Mouse (Mus musculus): ENCODE results near the gene Cox8b. TPM values are rescaled to one million over a fixed set of nuclear protein-coding genes. Genes with fewer than 3 reads are reported as not detected.

Cox8b gene
- not detected in 2 replicates for polyA plus RNA-seq (2015; fragmentation: Nextera tagmentation; extraction: Ambion mirVana)

- ATAC-seq (replicated peaks): no peak
Observed at GRCm38 (mm10) chr7:140900220-140900619, at the start of gene Cox8b. TSS of gene Cox8b (minus strand) at chr7:140900446.

GRCm38 (mm10) chr7:140949255-140949654 is 49.0 kb upstream of the Cox8b start:
- 90% methylated on average over 6 of the region's 6 CpGs for WGBS
- H3K4me1 ChIP-seq: no peaks in the 10 kb centered on the region
- H3K4me2 ChIP-seq (replicated peaks): no peak overlapping the region
- H3K9me3 ChIP-seq: no peaks in the 10 kb centered on the region
- H3K27ac ChIP-seq (replicated peaks): no peak overlapping the region
- H3K27me3 ChIP-seq: no peaks in the 10 kb centered on the region
- no peak for ATAC-seq (replicated peaks)
- H3K36me3 ChIP-seq: no peaks in the 10 kb centered on the region
- H3K4me3 ChIP-seq: no peak overlapping the region
- no peak overlapping the region for H3K9ac ChIP-seq (replicated peaks)

More at GRCm38 (mm10) chr7:140900220-140900619, at the start of gene Cox8b:
- Histone ChIP-seq H3K27ac (replicated peaks) (no peak within 1 kb of the TSS), H3K9ac (replicated peaks) (no peak within 1 kb of the TSS), H3K9me3 (no peaks in the 10 kb centered on the region), H3K4me2 (replicated peaks) (no peak within 1 kb of the TSS), H3K36me3 (peaks cover 33% of the 10 kb centered on the region), H3K27me3 (no peaks in the 10 kb centered on the region), H3K4me3 (no peak within 1 kb of the TSS), H3K4me1 (no peaks in the 10 kb centered on the region)
- 81% methylated on average over 10 of the region's 10 CpGs for WGBS

- no peak for ATAC-seq (replicated peaks)
- H3K4me1 ChIP-seq: no peaks in the 10 kb centered on the region
Observed at GRCm38 (mm10) chr7:140948161-140948560, 47.9 kb upstream of the Cox8b start.

GRCm38 (mm10) chr7:140946980-140947379 is 46.7 kb upstream of the Cox8b start:
- no peaks in the 10 kb centered on the region for H3K27me3 ChIP-seq
- no peaks in the 10 kb centered on the region for H3K9me3 ChIP-seq
- peaks cover 6% of the 10 kb centered on the region for H3K4me1 ChIP-seq
- no peaks in the 10 kb centered on the region for H3K36me3 ChIP-seq
- no peak for ATAC-seq (replicated peaks)
- H3K9ac ChIP-seq (replicated peaks): no peak overlapping the region
- WGBS: 84% methylated on average over 7 of the region's 7 CpGs
- H3K4me2 ChIP-seq (replicated peaks): no peak overlapping the region
- H3K27ac ChIP-seq (replicated peaks): no peak overlapping the region
- no peak overlapping the region for H3K4me3 ChIP-seq

More at GRCm38 (mm10) chr7:140948161-140948560, 47.9 kb upstream of the Cox8b start:
- WGBS: 94% methylated on average over 8 of the region's 8 CpGs
- no peak overlapping the region for H3K9ac ChIP-seq (replicated peaks)
- H3K36me3 ChIP-seq: no peaks in the 10 kb centered on the region
- no peak overlapping the region for H3K4me2 ChIP-seq (replicated peaks)
- H3K9me3 ChIP-seq: no peaks in the 10 kb centered on the region
- H3K27me3 ChIP-seq: no peaks in the 10 kb centered on the region
- H3K27ac ChIP-seq (replicated peaks): no peak overlapping the region
- H3K4me3 ChIP-seq: no peak overlapping the region

GRCm38 (mm10) chr7:140946311-140946710 is 46.1 kb upstream of the Cox8b start:
- no peak overlapping the region for H3K4me3 ChIP-seq
- no peak overlapping the region for H3K9ac ChIP-seq (replicated peaks)
- H3K4me2 ChIP-seq (replicated peaks): no peak overlapping the region
- peaks cover 10% of the 10 kb centered on the region for H3K4me1 ChIP-seq
- 96% methylated on average over 10 of the region's 10 CpGs for WGBS
- no peak for ATAC-seq (replicated peaks)
- no peak overlapping the region for H3K27ac ChIP-seq (replicated peaks)
- H3K9me3 ChIP-seq: no peaks in the 10 kb centered on the region
- H3K36me3 ChIP-seq: no peaks in the 10 kb centered on the region
- H3K27me3 ChIP-seq: no peaks in the 10 kb centered on the region

- Histone ChIP-seq H3K36me3 (no peaks in the 10 kb centered on the region), H3K4me1 (peaks cover 13% of the 10 kb centered on the region), H3K9me3 (no peaks in the 10 kb centered on the region), H3K4me3 (no peak overlapping the region), H3K27me3 (no peaks in the 10 kb centered on the region), H3K9ac (replicated peaks) (no peak overlapping the region), H3K27ac (replicated peaks) (no peak overlapping the region), H3K4me2 (replicated peaks) (no peak overlapping the region)
- WGBS: 94% methylated on average over 5 of the region's 5 CpGs
- no peak for ATAC-seq (replicated peaks)
Observed at GRCm38 (mm10) chr7:140945247-140945646, 45.0 kb upstream of the Cox8b start.

GRCm38 (mm10) chr7:140944236-140944635 is 44.0 kb upstream of the Cox8b start:
- H3K9me3 ChIP-seq: no peaks in the 10 kb centered on the region
- H3K27me3 ChIP-seq: no peaks in the 10 kb centered on the region
- peaks cover 13% of the 10 kb centered on the region for H3K4me1 ChIP-seq
- ATAC-seq (replicated peaks): no peak
- H3K4me3 ChIP-seq: no peak overlapping the region
- H3K9ac ChIP-seq (replicated peaks): no peak overlapping the region
- H3K36me3 ChIP-seq: no peaks in the 10 kb centered on the region
- no peak overlapping the region for H3K4me2 ChIP-seq (replicated peaks)
- 86% methylated on average over 7 of the region's 7 CpGs for WGBS
- no peak overlapping the region for H3K27ac ChIP-seq (replicated peaks)

- Histone ChIP-seq H3K9me3 (no peaks in the 10 kb centered on the region), H3K4me1 (peaks cover 13% of the 10 kb centered on the region), H3K27ac (replicated peaks) (no peak overlapping the region), H3K4me3 (no peak overlapping the region), H3K36me3 (no peaks in the 10 kb centered on the region), H3K27me3 (no peaks in the 10 kb centered on the region), H3K9ac (replicated peaks) (no peak overlapping the region), H3K4me2 (replicated peaks) (no peak overlapping the region)
- ATAC-seq (replicated peaks): no peak
- 91% methylated on average over 4 of the region's 4 CpGs for WGBS
Observed at GRCm38 (mm10) chr7:140943356-140943755, 43.1 kb upstream of the Cox8b start.

GRCm38 (mm10) chr7:140942811-140943210 is 42.6 kb upstream of the Cox8b start:
- Histone ChIP-seq H3K36me3 (no peaks in the 10 kb centered on the region), H3K4me3 (no peak overlapping the region), H3K4me2 (replicated peaks) (no peak overlapping the region), H3K27me3 (no peaks in the 10 kb centered on the region), H3K9me3 (no peaks in the 10 kb centered on the region), H3K4me1 (peaks cover 13% of the 10 kb centered on the region), H3K27ac (replicated peaks) (no peak overlapping the region), H3K9ac (replicated peaks) (no peak overlapping the region)
- 94% methylated on average over 10 of the region's 10 CpGs for WGBS
- no peak for ATAC-seq (replicated peaks)

- H3K4me3 ChIP-seq: peak overlapping the region; percentile 47
- H3K4me1 ChIP-seq: peaks cover 13% of the 10 kb centered on the region
- ATAC-seq (replicated peaks): 0 out of 2 replicates have a peak, but pooled peaks have one; percentile 9
- H3K9me3 ChIP-seq: no peaks in the 10 kb centered on the region
- 62% methylated on average over 9 of the region's 9 CpGs for WGBS
- H3K27me3 ChIP-seq: no peaks in the 10 kb centered on the region
- H3K4me2 ChIP-seq (replicated peaks): peak overlapping the region; percentile 50
- H3K9ac ChIP-seq (replicated peaks): no peak overlapping the region; the same call in 1 of the 2 replicates
- H3K36me3 ChIP-seq: no peaks in the 10 kb centered on the region
- no peak overlapping the region for H3K27ac ChIP-seq (replicated peaks)
Observed at GRCm38 (mm10) chr7:140942341-140942740, 42.1 kb upstream of the Cox8b start.

- peaks cover 13% of the 10 kb centered on the region for H3K4me1 ChIP-seq
- H3K4me3 ChIP-seq: peak within 1 kb of the TSS; percentile 47
- H3K9ac ChIP-seq (replicated peaks): peak within 1 kb of the TSS; percentile 50
- WGBS: 3% methylated on average over 33 of the region's 33 CpGs
- no peaks in the 10 kb centered on the region for H3K36me3 ChIP-seq
- peak; percentile 93 for ATAC-seq (replicated peaks)
- H3K9me3 ChIP-seq: no peaks in the 10 kb centered on the region
- peak within 1 kb of the TSS; percentile 50 for H3K4me2 ChIP-seq (replicated peaks)
- H3K27ac ChIP-seq (replicated peaks): 0 out of 2 replicates have a peak within 1 kb of the TSS, but pooled peaks have one; percentile 12
- H3K27me3 ChIP-seq: no peaks in the 10 kb centered on the region
Observed at GRCm38 (mm10) chr7:140941222-140942051, 41.2 kb upstream of the Cox8b start, which contains the start of gene Pgghg. TSS of gene Pgghg (plus strand) at chr7:140941391.

- Histone ChIP-seq H3K4me3 (no peak overlapping the region), H3K4me2 (replicated peaks) (no peak overlapping the region), H3K9me3 (no peaks in the 10 kb centered on the region), H3K27me3 (no peaks in the 10 kb centered on the region), H3K27ac (replicated peaks) (no peak overlapping the region), H3K36me3 (no peaks in the 10 kb centered on the region), H3K9ac (replicated peaks) (no peak overlapping the region), H3K4me1 (peaks cover 13% of the 10 kb centered on the region)
- 11% methylated on average over 8 of the region's 8 CpGs for WGBS
- ATAC-seq (replicated peaks): no peak
Observed at GRCm38 (mm10) chr7:140939669-140940171, 39.5 kb upstream of the Cox8b start.

Data from forebrain, embryonic 15.5 days (tissue).